Mouse (Mus musculus): ENCODE data around the gene Ttc7b.

GRCm38 (mm10) chr12:100375801-100376200 lies 144.8 kb downstream of the Ttc7b start:
- TF ChIP-seq CTCF (IDR thresholded peaks at IDR 0.05; ENCODE audit: extremely low read depth, insufficient read depth, insufficient read length, insufficient replicate concordance) (no peak), POLR2A (IDR thresholded peaks at IDR 0.05; ENCODE audit: low read depth, low read length) (no peak)

Measured in spleen, adult 2 months (tissue).